Mouse (Mus musculus) MEL (cell line): ENCODE data around the gene Pold3. TPM values are rescaled to one million over a fixed set of nuclear protein-coding genes. Genes with fewer than 3 reads are reported as not detected.
"Not testable (repeated sequence)": the region's sequence is repeated elsewhere in the genome, so short reads cannot be mapped to it uniquely, and the experiment has no call there.

ENCODE experiments used
- DNase-seq: peaks from one replicate; pipeline ENCODE4 v3.0.0; 2011; ENCODE audit warnings: low read depth, low spot score
- H3K27ac ChIP-seq: 2 replicates; pipeline ENCODE4 v1.5.1; 2012; ENCODE audit warnings: low read depth, mild to moderate bottlenecking, control low read depth, low read length, moderate library complexity; ENCODE audit not compliant: control insufficient read depth
- H3K27me3 ChIP-seq, 2 experiments: fragments of 150-350 bp in 1 of 2; sonication (generic) in 1 of 2; 2 replicates each; pipeline ENCODE4 v1.6.1; 2012; ENCODE audit warnings: low read length in 2 of 2, mild to moderate bottlenecking in 2 of 2, improper control_type of control experiment in 1 of 2, moderate library complexity in 1 of 2; ENCODE audit not compliant: insufficient read depth in 2 of 2, control insufficient read depth in 1 of 2
- H3K36me3 ChIP-seq, 2 experiments: 2 replicates each; pipeline ENCODE4 v1.6.1; 2012 to 2014; ENCODE audit warnings: low read length in 2 of 2, improper control_type of control experiment in 1 of 2, inconsistent platforms in 1 of 2, mild to moderate bottlenecking in 1 of 2; ENCODE audit not compliant: insufficient read depth in 2 of 2, control insufficient read depth in 1 of 2
- H3K4me1 ChIP-seq, 2 experiments: fragments of 150-350 bp in 1 of 2; sonication (generic) in 1 of 2; 2 replicates each; pipeline ENCODE4 v1.6.1; 2012; ENCODE audit warnings: low read length in 2 of 2, improper control_type of control experiment in 1 of 2, mild to moderate bottlenecking in 1 of 2; ENCODE audit not compliant: insufficient read depth in 2 of 2, control insufficient read depth in 1 of 2
- H3K4me3 ChIP-seq, 2 experiments: fragments of 150-350 bp in 1 of 2; sonication (generic) in 1 of 2; 2 replicates each; pipeline ENCODE4 v1.5.1; 2012; ENCODE audit warnings: low read depth in 2 of 2, low read length in 2 of 2, mild to moderate bottlenecking in 2 of 2, moderate library complexity in 2 of 2, control low read depth in 1 of 2, improper control_type of control experiment in 1 of 2; ENCODE audit not compliant: control insufficient read depth in 1 of 2, insufficient read depth in 1 of 2
- H3K79me2 ChIP-seq: 2 replicates; pipeline ENCODE4 v1.6.1; 2012; ENCODE audit warnings: mild to moderate bottlenecking, low read length, moderate library complexity; ENCODE audit not compliant: control insufficient read depth, poor library complexity, insufficient read depth
- H3K9ac ChIP-seq: 2 replicates; pipeline ENCODE4 v1.6.1; 2012; ENCODE audit warnings: low read depth, mild to moderate bottlenecking, control low read depth, low read length, moderate library complexity; ENCODE audit not compliant: control insufficient read depth, poor library complexity, severe bottlenecking
- H3K9me3 ChIP-seq: fragments of 150-350 bp; sonication (generic); replicated peaks from 2 replicates; pipeline ENCODE4 v1.6.1; 2012; ENCODE audit warnings: mild to moderate bottlenecking, low read length, improper control_type of control experiment, moderate library complexity; ENCODE audit not compliant: insufficient read depth
- CHD2 ChIP-seq: IDR thresholded peaks from 2 replicates; pipeline ENCODE4 v1.6.1; 2011; ENCODE audit warnings: low read length, improper control_type of control experiment
- ELF1 ChIP-seq: IDR thresholded peaks from 2 replicates; pipeline ENCODE4 v1.6.1; 2014; ENCODE audit warnings: low read depth, mild to moderate bottlenecking, inconsistent platforms, low read length, improper control_type of control experiment, moderate library complexity
- EP300 ChIP-seq, 2 experiments: IDR thresholded peaks; 2 replicates each; pipeline ENCODE4 v1.6.1; 2011; ENCODE audit warnings: improper control_type of control experiment in 2 of 2, low read length in 2 of 2, low read depth in 1 of 2, mild to moderate bottlenecking in 1 of 2
- ETS1 ChIP-seq: IDR thresholded peaks from 2 replicates; pipeline ENCODE4 v1.6.1; 2012; ENCODE audit warnings: low read depth, mild to moderate bottlenecking, inconsistent platforms, low read length, improper control_type of control experiment, moderate library complexity
- GABPA ChIP-seq: IDR thresholded peaks from 2 replicates; pipeline ENCODE4 v1.6.1; 2012; ENCODE audit warnings: low read depth, mild to moderate bottlenecking, inconsistent platforms, low read length, improper control_type of control experiment, moderate library complexity
- JUND ChIP-seq: IDR thresholded peaks from 2 replicates; pipeline ENCODE4 v1.6.1; 2011; ENCODE audit warnings: low read depth, mild to moderate bottlenecking, improper control_type of control experiment, low read length
- KAT2A ChIP-seq: conservative IDR thresholded peaks from 2 replicates; pipeline ENCODE4 v1.6.1; 2012; ENCODE audit warnings: low read depth, low read length, improper control_type of control experiment, inconsistent platforms
- MEF2A ChIP-seq: IDR thresholded peaks from 2 replicates; pipeline ENCODE4 v1.6.1; 2014; ENCODE audit warnings: low read depth, mild to moderate bottlenecking, inconsistent platforms, low read length, improper control_type of control experiment; ENCODE audit not compliant: poor library complexity, insufficient replicate concordance, severe bottlenecking; ENCODE audit errors: extremely low read depth
- MYB ChIP-seq: IDR thresholded peaks from 2 replicates; pipeline ENCODE4 v1.6.1; 2011; ENCODE audit warnings: mild to moderate bottlenecking, low read depth, low read length, improper control_type of control experiment
- NRF1 ChIP-seq: IDR thresholded peaks from 2 replicates; pipeline ENCODE4 v1.6.1; 2014; ENCODE audit warnings: low read depth, mild to moderate bottlenecking, inconsistent platforms, low read length, improper control_type of control experiment, moderate library complexity; ENCODE audit not compliant: poor library complexity, insufficient read depth, severe bottlenecking
- POLR2A ChIP-seq, 2 experiments: IDR thresholded peaks; 2 replicates each; pipeline ENCODE4 v1.6.1; 2011 to 2012; ENCODE audit warnings: low read length in 2 of 2, mild to moderate bottlenecking in 2 of 2, control low read depth in 1 of 2, improper control_type of control experiment in 1 of 2, low read depth in 1 of 2, moderate library complexity in 1 of 2; ENCODE audit not compliant: control insufficient read depth in 1 of 2, insufficient read depth in 1 of 2, poor library complexity in 1 of 2
- POLR2AphosphoS5 ChIP-seq: IDR thresholded peaks from 2 replicates; pipeline ENCODE4 v1.6.1; 2012; ENCODE audit warnings: low read depth, borderline replicate concordance, mild to moderate bottlenecking, inconsistent platforms, low read length, moderate library complexity, mixed read lengths
- RAD21 ChIP-seq: IDR thresholded peaks from 2 replicates; pipeline ENCODE4 v1.6.1; 2011; ENCODE audit warnings: mild to moderate bottlenecking, low read depth, low read length, improper control_type of control experiment
- SMC3 ChIP-seq: IDR thresholded peaks from 2 replicates; pipeline ENCODE4 v1.6.1; 2011; ENCODE audit warnings: low read depth, low read length, improper control_type of control experiment
- TAL1 ChIP-seq: IDR thresholded peaks from 2 replicates; pipeline ENCODE4 v1.6.1; 2012; ENCODE audit warnings: mild to moderate bottlenecking, inconsistent platforms, low read length, moderate library complexity, mixed read lengths
- TCF12 ChIP-seq: IDR thresholded peaks from 2 replicates; pipeline ENCODE4 v1.6.1; 2014; ENCODE audit warnings: low read depth, mild to moderate bottlenecking, inconsistent platforms, low read length, improper control_type of control experiment, moderate library complexity
- USF1 ChIP-seq: IDR thresholded peaks from 2 replicates; pipeline ENCODE4 v1.6.1; 2014; ENCODE audit warnings: low read depth, mild to moderate bottlenecking, inconsistent platforms, low read length, improper control_type of control experiment, moderate library complexity
- USF2 ChIP-seq, 2 experiments: IDR thresholded peaks; 2 replicates each; pipeline ENCODE4 v1.6.1; 2011 to 2012; ENCODE audit warnings: improper control_type of control experiment in 2 of 2, low read length in 2 of 2, borderline replicate concordance in 1 of 2, inconsistent platforms in 1 of 2, low read depth in 1 of 2, mild to moderate bottlenecking in 1 of 2; ENCODE audit not compliant: insufficient read depth in 1 of 2
- ZKSCAN1 ChIP-seq: IDR thresholded peaks from 2 replicates; pipeline ENCODE4 v1.6.1; 2012; ENCODE audit warnings: low read depth, mild to moderate bottlenecking, inconsistent platforms, low read length, improper control_type of control experiment, moderate library complexity
- ZNF384 ChIP-seq: IDR thresholded peaks from 2 replicates; pipeline ENCODE4 v1.6.1; 2012; ENCODE audit warnings: low read depth, mild to moderate bottlenecking, inconsistent platforms, low read length, improper control_type of control experiment
- polyA plus RNA-seq, 2 experiments: library from polyadenylated mRNA; stranded (reverse) in 1 of 2; unstranded in 1 of 2; fragments of >175 nt in 1 of 2; fragments of >200 nt in 1 of 2; gene quantifications; 2 replicates each; pipeline versions ENCODE4 v1.2.1 to v1.2.4; 2012; ENCODE audit warnings: low replicate concordance in 2 of 2, low read depth in 1 of 2; ENCODE audit not compliant: insufficient read length in 2 of 2, insufficient read depth in 1 of 2, missing spikeins in 1 of 2
- total RNA-seq: library from RNA; depleted of rRNA; stranded (reverse); fragments of 300-350 nt; gene quantifications from 2 replicates; pipeline ENCODE4 v1.2.3, GENCODE M21; 2012

The Pold3 gene
- total and polyA plus RNA-seq, 3 experiments = 67.6 to 98.1 TPM; not detected in 1

DNA sequence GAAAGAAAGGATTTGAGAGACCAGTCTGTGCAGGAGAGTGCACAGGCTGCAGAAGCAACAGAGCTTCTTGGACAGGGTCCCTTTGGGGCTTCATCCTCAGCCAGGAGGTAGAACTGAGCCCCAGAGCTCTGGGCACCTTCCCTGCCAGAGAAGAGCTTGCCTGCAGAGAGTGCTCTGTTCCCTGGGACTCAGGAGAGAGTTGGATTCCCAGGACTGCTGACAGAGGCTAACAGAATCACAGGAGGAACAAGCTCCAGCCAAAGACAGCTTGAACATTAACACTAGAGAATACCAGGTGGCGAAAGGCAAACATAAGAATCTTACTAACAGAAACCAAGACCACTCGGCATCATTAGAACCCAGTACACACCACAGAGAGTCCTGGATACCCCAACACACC lies 68.4 kb downstream of the Pold3 start:
- not testable (repeated sequence) for DNase-seq

GRCm38 (mm10) chr7:100051904-100052303 lies 69.5 kb downstream of the Pold3 start:
- DNase-seq = no peak
- H3K4me1 ChIP-seq = no peaks in the 10 kb centered on the region
- no peak overlapping the region for H3K4me3 ChIP-seq
- TF ChIP-seq KAT2A (no peak), MYB (no peak), EP300 (IDR thresholded peaks at IDR 0.05; ENCODE audit: low read depth in 1 of 2, low read length in 2 of 2) (no peak), ELF1 (no peak), GABPA (no peak), USF2 (IDR thresholded peaks at IDR 0.05; ENCODE audit: borderline replicate concordance in 1 of 2, insufficient read depth in 1 of 2, low read depth in 1 of 2, low read length in 2 of 2) (no peak), TCF12 (no peak), TAL1 (no peak), POLR2AphosphoS5 (no peak), POLR2A (IDR thresholded peaks at IDR 0.05; ENCODE audit: control insufficient read depth in 1 of 2, insufficient read depth in 1 of 2, low read depth in 1 of 2, low read length in 2 of 2, poor library complexity in 1 of 2) (no peak), USF1 (no peak)
- no peak overlapping the region for H3K27ac ChIP-seq
- no peaks in the 10 kb centered on the region for H3K36me3 ChIP-seq
- H3K79me2 ChIP-seq = no peaks in the 10 kb centered on the region
- H3K27me3 ChIP-seq = peaks cover 0 to 2% of the 10 kb centered on the region in 2 experiments; a peak in 1 of 4 replicates
- H3K9ac ChIP-seq = no peak overlapping the region
- H3K9me3 ChIP-seq = no peaks in the 10 kb centered on the region

More for the DNA sequence above, 68.4 kb downstream of the Pold3 start:
- not testable (repeated sequence) for H3K4me1 ChIP-seq, H3K9ac ChIP-seq, H3K27me3 ChIP-seq, H3K27ac ChIP-seq, H3K4me3 ChIP-seq, H3K36me3 ChIP-seq, H3K79me2 ChIP-seq, H3K9me3 ChIP-seq

GRCm38 (mm10) chr7:100046486-100046885 lies 74.9 kb downstream of the Pold3 start:
- Histone ChIP-seq H3K9me3 (no peaks in the 10 kb centered on the region), H3K36me3 (no peaks in the 10 kb centered on the region), H3K27ac (no peak overlapping the region), H3K9ac (no peak overlapping the region), H3K4me3 (no peak overlapping the region), H3K27me3 (no peaks in the 10 kb centered on the region; a peak in 1 of 4 replicates), H3K79me2 (no peaks in the 10 kb centered on the region), H3K4me1 (no peaks in the 10 kb centered on the region)
- no peak for DNase-seq
- TF ChIP-seq JUND (no peak), MEF2A (no peak), GABPA (no peak), ELF1 (no peak), RAD21 (no peak), SMC3 (no peak), ZNF384 (no peak), CHD2 (no peak), NRF1 (no peak), ZKSCAN1 (no peak), ETS1 (no peak)
